Mouse (Mus musculus): ENCODE results near the gene Zfp710.
"Not testable (repeated sequence)": the region's sequence is repeated elsewhere in the genome, so short reads cannot be mapped to it uniquely, and the experiment has no call there.

The Zfp710 gene

DNA sequence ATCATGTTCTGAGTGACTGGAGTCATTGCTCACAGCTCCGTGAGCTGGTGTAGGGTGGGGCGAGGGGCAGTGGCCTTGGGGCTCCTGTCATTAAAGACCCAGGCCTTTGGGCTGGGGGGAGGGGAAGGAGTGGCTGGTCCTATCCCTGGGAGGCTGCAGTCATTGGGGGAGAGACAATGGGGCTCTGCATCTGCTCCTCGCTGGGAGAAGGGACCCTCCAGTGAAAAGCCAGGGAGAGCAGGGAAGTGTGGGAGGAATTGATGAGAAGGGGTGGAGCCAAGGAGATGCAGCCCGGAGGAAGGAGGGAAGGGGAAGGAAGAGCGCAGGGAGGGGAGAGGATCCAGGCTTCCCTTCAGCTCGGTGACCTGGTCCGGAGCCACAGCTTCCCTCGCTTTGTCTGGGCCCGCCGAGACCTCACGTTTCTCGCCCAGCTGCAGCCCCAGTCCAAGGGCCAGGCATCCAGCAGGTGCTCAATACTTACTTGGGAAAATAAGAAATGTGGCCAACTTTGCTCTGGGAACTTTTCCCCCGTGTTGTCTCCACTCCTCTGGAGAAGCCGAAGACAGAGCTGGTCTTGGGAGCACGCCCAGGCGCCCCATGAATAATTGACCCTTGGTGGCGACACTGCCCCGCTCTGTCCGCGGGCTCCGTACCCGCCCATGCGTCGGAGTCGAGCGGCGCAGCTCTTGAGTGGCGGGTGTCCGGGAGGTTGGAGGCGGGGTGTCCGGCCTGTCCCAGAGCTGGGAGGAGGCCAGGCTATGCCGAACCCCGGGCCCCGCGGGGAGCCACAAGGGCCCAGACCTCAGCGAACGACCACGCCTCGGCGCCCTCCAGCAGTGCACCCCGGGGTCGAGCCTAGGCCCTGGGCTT is at the start of gene Zfp710:
Gene Zfp710 (plus strand): TSS at position 294 of the 870 bp plus-strand sequence.
- DNase-seq (ENCODE audit: low spot score): no peak

DNA sequence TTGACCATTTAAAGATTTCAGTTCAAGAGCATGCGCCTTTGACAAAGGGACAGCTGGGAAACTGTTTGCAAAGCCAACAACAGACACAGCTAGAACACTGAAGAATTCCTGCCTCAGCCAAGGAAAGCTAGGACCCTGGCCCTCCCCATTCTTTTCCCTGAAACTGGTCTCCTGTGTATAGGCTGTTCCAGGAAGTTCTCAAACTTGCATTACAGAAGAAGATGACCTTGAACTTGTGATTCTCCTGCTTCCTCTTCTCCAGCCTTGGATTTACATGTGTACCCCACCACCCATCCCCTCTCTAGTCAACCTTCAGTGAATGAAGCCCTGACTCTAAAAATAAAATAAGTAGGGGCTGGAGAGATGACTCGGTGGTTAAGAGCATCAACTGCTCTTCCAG is 49.3 kb upstream of the Zfp710 start:
- no peak for DNase-seq (ENCODE audit: low spot score)

DNA sequence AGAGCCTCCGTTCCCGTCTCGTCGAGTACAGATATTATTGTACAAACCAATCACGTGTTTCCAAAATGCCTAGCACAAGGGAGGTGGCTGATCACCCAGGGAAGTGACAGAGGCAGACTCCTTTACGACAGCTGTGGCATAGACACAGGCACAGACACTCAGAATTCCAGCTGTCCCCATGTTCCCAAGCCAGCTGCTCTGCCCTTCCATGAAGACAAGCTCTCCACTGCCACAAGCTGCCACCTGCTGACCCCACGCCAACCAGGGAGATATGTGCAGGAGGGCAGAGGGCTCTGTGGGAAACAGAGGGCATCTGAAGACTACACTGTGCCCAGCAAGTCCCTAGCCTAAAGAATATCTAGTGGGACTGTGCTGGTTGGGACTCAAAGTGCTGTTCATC is 37.9 kb upstream of the Zfp710 start:
- no peak for DNase-seq (ENCODE audit: low spot score)

DNA sequence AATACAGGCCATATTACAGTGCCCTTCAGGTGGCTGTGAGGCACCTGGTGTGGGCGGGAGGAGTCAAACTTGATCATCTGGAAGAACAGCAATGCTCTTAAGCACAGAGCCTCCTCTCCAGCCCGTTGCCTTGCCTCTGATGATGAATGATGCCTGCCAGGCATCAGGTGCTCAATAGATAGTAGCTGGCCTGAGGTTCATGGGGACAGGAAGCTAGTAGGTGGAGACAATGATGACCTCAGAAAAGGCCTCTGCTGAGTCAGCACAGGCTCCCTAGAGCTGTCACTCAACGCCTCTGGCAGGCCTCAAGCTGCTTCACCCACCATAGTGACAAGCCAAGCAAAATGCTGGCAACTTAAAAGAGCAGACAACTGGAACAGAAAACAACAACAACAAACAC is 36.9 kb upstream of the Zfp710 start:
- no peak for DNase-seq (ENCODE audit: low spot score)

GRCm38 (mm10) chr7:79988466-79988865 is 36.1 kb upstream of the Zfp710 start:
- not testable (repeated sequence) for DNase-seq (ENCODE audit: low spot score)

- no peak for DNase-seq (ENCODE audit: low spot score)
Observed at GRCm38 (mm10) chr7:79994476-79994875, 30.1 kb upstream of the Zfp710 start.

DNA sequence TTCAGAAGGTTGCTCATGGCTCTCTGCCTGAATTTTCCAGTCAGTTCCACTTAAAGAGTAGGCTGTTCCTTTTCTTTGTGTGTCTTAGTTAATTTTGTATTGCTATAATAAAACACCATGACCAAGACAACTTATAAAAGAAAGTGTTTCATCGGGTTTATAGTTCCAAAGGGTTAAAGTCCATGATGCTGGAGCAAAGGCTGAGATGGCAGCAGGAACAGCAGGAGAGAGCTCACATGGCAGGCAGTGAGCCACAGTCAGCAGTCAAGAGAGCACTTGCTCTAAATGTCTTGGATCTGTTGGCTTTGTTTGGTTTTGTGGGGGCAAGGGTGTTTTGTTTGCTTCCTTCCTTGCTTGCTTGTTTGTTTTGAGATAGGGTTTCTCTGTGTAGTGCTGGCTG is 26.9 kb upstream of the Zfp710 start:
- no peak for DNase-seq (ENCODE audit: low spot score)

DNA sequence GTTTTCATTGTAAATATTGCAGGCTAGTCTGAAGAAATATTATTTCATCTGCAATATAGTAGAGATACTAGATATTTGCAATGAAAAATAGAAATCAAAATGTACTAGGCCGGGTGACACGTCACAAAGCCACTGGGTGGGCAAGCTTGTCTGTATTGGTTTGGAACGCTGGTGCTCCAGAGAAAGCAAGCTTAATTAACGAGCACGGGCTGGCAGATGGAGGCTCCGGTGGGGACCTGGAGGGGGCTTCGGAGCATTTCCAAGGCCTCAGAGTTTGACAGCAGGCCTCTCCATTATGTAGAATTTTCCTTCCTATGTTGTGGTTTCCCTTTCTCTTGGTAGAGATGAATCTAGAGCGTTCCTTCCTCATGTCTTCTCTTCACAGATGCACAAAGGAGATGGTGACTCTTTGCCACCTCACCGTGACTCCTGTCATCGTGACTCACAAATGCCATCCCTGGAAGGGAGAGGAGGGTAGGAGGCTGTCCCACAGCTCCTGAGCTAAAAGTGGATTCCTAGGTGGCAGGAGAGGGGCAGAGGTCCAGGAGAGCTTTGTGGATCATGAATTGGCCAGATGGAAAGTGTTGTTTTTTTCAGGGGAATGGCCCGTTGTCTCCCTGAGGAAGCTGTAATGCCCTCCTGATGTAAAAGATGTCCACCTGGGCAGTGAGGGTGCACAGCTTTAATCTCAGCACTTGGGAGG is 22.1 kb upstream of the Zfp710 start:
- no peak for DNase-seq (ENCODE audit: low spot score)

DNA sequence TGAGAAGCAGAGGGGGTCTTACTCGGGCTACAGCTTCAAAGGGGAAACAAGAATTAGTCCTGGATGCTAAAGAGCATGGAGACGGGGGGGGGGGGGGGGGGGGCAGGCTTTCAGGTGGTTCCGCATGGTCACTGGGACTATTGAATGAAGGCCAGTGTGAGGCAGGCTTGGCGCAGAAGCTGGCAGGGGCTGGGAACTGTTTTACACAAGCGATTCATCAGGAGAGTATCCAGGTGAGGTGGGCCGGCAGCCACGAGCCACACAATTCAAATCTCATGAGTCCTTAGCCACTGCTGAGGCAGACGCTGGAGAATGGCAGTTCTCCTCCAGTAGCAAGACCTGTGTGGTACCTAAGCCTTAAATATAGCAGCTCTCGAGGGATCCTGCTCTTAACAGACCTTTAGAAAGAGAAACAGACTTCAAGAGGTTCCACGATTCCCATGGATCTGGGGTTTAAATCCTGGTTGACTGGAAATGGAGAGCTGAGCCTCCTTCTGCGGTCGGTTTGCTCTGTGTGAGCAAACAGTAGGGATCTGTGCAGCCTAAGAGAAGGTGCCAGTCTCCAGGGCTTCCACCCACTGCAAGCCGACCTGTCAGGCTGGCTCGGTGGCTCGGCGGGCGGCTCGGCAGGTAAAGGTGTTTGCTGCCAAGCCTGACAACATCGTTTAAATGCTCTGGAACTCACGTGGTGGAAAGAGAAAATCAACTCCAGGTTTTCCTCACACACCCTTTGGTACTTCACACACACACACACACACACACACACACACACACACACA is 19.6 kb upstream of the Zfp710 start:
- DNase-seq (ENCODE audit: low spot score): no peak

- no peak for DNase-seq (ENCODE audit: low spot score)
Observed at GRCm38 (mm10) chr7:80010680-80011079, 13.9 kb upstream of the Zfp710 start.

- no peak for DNase-seq (ENCODE audit: low spot score)
Observed at GRCm38 (mm10) chr7:80011470-80011869, 13.1 kb upstream of the Zfp710 start.

DNA sequence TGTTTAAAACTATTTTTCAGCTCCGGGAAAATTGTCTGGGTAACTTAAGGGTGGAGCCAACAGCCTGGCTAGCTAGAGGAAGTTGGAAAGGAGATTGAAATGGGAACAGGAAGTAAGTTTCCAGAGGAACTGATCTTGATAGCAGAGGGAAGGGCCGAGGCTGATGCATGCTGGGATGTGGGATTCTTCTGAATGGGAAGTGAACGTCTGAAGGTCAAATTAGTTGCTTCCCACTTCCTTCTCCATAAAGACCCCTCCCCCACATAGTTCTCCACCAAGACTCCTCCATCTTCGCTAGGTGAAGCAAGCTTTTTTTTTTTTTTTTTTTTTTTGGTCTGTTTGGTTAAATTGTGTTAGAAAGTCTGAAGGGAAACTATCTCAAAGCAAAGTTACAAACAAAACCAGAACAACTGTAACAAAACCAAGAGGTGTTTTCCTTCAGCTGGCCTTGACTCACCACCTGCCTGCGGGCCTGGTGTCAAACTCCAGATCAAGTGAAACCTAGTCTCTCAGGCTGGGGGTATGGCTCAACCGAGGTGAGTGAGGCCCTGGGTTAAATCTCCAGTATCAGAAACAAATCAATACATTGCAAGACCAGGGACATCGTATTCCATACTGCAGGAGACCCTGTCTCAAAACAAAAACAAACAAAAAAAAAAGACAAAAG is 10.6 kb upstream of the Zfp710 start:
- DNase-seq (ENCODE audit: low spot score): no peak

- no peak for DNase-seq (ENCODE audit: low spot score)
Observed at GRCm38 (mm10) chr7:80014826-80015755, 9.5 kb upstream of the Zfp710 start.

DNA sequence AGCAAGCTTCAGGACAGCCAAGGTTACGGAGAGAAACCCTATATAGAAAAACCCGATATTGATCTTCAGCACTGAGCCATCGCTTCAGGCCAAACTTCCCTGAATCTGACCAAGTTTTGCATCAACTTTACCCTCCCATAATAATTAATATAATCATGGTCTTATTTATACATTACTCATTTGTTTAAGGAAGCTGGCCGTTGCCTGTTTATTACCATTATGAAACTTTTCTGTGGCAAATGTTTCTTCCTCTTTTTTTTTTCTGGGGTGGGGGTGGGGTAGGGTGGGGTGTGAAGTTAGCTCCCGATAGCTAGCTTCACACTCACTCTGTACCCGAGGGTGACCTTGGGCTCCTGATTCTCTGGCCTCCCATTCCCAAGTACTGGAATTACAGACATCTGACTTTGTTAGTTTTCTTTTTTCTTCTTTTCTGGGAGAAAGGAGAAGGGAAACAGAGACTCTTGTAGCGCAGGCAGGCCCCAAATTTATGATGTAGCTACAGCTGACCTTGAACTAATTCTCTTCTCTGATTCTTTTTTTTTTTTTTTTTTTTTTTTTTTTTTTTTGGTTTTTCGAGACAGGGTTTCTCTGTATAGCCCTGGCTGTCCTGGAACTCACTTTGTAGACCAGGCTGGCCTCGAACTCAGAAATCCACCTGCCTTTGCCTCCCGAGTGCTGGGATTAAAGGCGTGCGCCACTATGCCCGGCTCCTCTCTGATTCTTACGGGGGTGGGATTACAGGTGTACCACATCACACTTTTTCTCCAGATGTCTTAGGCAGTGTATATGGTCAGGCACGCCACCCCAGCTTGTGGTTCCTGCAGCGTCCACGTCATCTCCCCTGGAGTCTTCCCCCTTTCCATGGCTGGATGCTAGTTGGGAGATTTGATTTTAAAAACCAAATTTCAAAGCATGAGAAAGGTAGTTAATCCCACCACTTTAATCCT is 5.8 kb upstream of the Zfp710 start:
- no peak for DNase-seq (ENCODE audit: low spot score)

GRCm38 (mm10) chr7:80023621-80024435 is 786 bp upstream of the Zfp710 start:
- no peak for DNase-seq (ENCODE audit: low spot score)

GRCm38 (mm10) chr7:80025391-80026117 is 940 bp downstream of the Zfp710 start:
- no peak for DNase-seq (ENCODE audit: low spot score)

GRCm38 (mm10) chr7:80026118-80026989 is 1.7 kb downstream of the Zfp710 start:
- DNase-seq (ENCODE audit: low spot score): no peak
